Mouse (Mus musculus): Measurements from ENCODE around the gene Ebi3.

DNA sequence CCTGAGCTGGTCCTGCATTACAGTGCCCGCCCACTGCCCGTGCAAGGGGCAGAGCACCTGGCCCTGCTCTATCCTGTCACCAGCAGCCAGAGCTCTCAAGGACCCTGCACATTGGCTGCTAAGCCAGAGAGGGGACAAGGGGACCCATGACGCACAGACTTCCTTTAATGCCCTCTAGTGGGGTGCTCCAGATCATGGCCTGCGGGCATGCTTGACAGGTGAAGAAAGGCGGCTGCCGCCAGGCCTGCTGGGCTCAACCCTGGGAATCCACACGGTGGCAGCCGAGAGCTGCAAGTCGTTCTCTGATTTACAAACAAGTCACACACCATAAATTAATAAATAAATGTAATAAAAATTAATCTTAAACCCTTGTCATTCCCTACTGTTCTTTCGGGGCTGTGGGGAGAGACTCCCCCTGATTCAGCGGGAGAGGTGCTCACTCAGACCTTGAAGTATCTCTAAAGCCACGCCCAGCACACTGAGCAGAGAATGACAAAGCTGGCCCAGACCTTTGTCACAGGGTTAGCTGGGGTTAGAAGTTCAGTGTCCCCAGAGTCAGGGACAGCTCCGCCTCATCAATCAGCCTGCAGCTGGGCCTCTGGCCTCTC is 23.9 kb downstream of the Ebi3 start:
- TF ChIP-seq CTCF (conservative IDR thresholded peaks at IDR 0.05; ENCODE audit: low read length) (peak; percentile 79), NANOG (IDR thresholded peaks at IDR 0.05; ENCODE audit: borderline replicate concordance, low read length) (no peak)

All from E14TG2a.4 (cell line).